Mouse (Mus musculus) thymus, postnatal 10 days (tissue): ENCODE data around the gene Gm21454.
"Not testable (repeated sequence)": the region's sequence is repeated elsewhere in the genome, so short reads cannot be mapped to it uniquely, and the experiment has no call there.

Experiments used
- DNase-seq, 2 experiments: peaks; one replicate each; pipeline ENCODE4 v3.0.0; 2021; ENCODE audit warnings: low spot score in 2 of 2

Gm21454 gene

GRCm38 (mm10) chrY:13252091-13252490 is at the start of gene Gm21454, which contains the start of gene Gm21440:
Gene Gm21454 (plus strand): TSS chrY:13252442.
Gene Gm21440 (plus strand): TSS chrY:13252391.
- DNase-seq: not testable (repeated sequence)

GRCm38 (mm10) chrY:13223828-13224227 is 28.4 kb upstream of the Gm21454 start, which contains the start of gene Gm21828:
Gene Gm21828 (minus strand): TSS chrY:13223928.
- DNase-seq: not testable (repeated sequence)

GRCm38 (mm10) chrY:13348963-13349362 is 96.7 kb downstream of the Gm21454 start, which contains the start of gene Gm21725:
Gene Gm21725 (minus strand): TSS chrY:13349063.
- DNase-seq: not testable (repeated sequence)
